Mouse (Mus musculus) forebrain, embryonic 12.5 days (tissue): ENCODE results near the gene Pla2r1. TPM values are rescaled to one million over a fixed set of nuclear protein-coding genes. Genes with fewer than 3 reads are reported as not detected.

ENCODE experiments used
- ATAC-seq: fragments of 200-750 bp; cut with Nextera tagmentation; 2 replicates; pipeline ENCODE4 v1.8.0; 2017; ENCODE audit warnings: moderate TSS enrichment; ENCODE audit not compliant: low FRiP score
- H3K27ac ChIP-seq: fragments of 300-500 bp; sonication (generic); 2 replicates; pipeline ENCODE4 v1.5.1; 2016; ENCODE audit warnings: mild to moderate bottlenecking
- H3K27me3 ChIP-seq: fragments of 300-500 bp; sonication (generic); 2 replicates; pipeline ENCODE4 v1.6.1; 2016; ENCODE audit warnings: mild to moderate bottlenecking
- H3K36me3 ChIP-seq: fragments of 300-500 bp; sonication (generic); replicated peaks from 2 replicates; pipeline ENCODE4 v1.6.1; 2016; ENCODE audit warnings: mild to moderate bottlenecking
- H3K4me1 ChIP-seq: fragments of 300-500 bp; sonication (generic); 2 replicates; pipeline ENCODE4 v1.6.1; 2016
- H3K4me2 ChIP-seq: fragments of 300-500 bp; sonication (generic); 2 replicates; pipeline ENCODE4 v1.6.1; 2016; ENCODE audit warnings: mild to moderate bottlenecking, moderate library complexity
- H3K4me3 ChIP-seq: fragments of 300-500 bp; sonication (generic); replicated peaks from 2 replicates; pipeline ENCODE4 v1.5.1; 2016; ENCODE audit warnings: mild to moderate bottlenecking
- H3K9ac ChIP-seq: fragments of 300-500 bp; sonication (generic); 2 replicates; pipeline ENCODE4 v1.6.1; 2016; ENCODE audit warnings: mild to moderate bottlenecking
- H3K9me3 ChIP-seq: fragments of 300-500 bp; sonication (generic); 2 replicates; pipeline ENCODE4 v1.6.1; 2016
- WGBS: fragments of 180-500 bp; shearing (Covaris S2); methylation state at CpG from one replicate; pipeline ENCODE4 v1.1.7; 2016; 5-methylcytosine and 5-hydroxymethylcytosine counted together
- polyA plus RNA-seq: library from polyadenylated mRNA; unstranded; fragments of >200 nt; fragmentation: Nextera tagmentation; extraction: Ambion mirVana; gene quantifications from 2 replicates; pipeline ENCODE4 v1.2.1, GENCODE M21; 2016

Pla2r1 gene
- polyA plus RNA-seq, 1 experiment from 2014 or later = 0.83 TPM

GRCm38 (mm10) chr2:60540346-60540745, 12.8 kb downstream of the Pla2r1 start:
- Histone ChIP-seq H3K4me1 (peaks cover 4% of the 10 kb centered on the region; the same call in 1 of the 2 replicates), H3K27ac (no peak overlapping the region), H3K4me3 (no peak overlapping the region), H3K4me2 (no peak overlapping the region), H3K9me3 (no peaks in the 10 kb centered on the region), H3K27me3 (no peaks in the 10 kb centered on the region), H3K9ac (no peak overlapping the region), H3K36me3 (no peaks in the 10 kb centered on the region)
- ATAC-seq = no peak
- 94% methylated on average over 8 of the region's 8 CpGs for WGBS

GRCm38 (mm10) chr2:60538710-60539109, 14.4 kb downstream of the Pla2r1 start:
- no peak for ATAC-seq
- WGBS = 73% methylated on average over 5 of the region's 5 CpGs

GRCm38 (mm10) chr2:60538274-60538673, 14.8 kb downstream of the Pla2r1 start:
- H3K27ac ChIP-seq = no peak overlapping the region
- no peaks in the 10 kb centered on the region for H3K36me3 ChIP-seq
- no peaks in the 10 kb centered on the region for H3K4me1 ChIP-seq
- H3K4me3 ChIP-seq = no peak overlapping the region
- no peaks in the 10 kb centered on the region for H3K9me3 ChIP-seq
- H3K27me3 ChIP-seq = no peaks in the 10 kb centered on the region
- no peak overlapping the region for H3K9ac ChIP-seq
- no peak overlapping the region for H3K4me2 ChIP-seq
- WGBS = 84% methylated on average over 4 of the region's 4 CpGs
- no peak for ATAC-seq

More at GRCm38 (mm10) chr2:60538710-60539109, 14.4 kb downstream of the Pla2r1 start:
- no peaks in the 10 kb centered on the region for H3K9me3 ChIP-seq
- H3K9ac ChIP-seq = no peak overlapping the region
- H3K4me3 ChIP-seq = no peak overlapping the region
- H3K27ac ChIP-seq = no peak overlapping the region
- no peaks in the 10 kb centered on the region for H3K36me3 ChIP-seq
- H3K27me3 ChIP-seq = no peaks in the 10 kb centered on the region
- H3K4me2 ChIP-seq = no peak overlapping the region
- 0 out of 2 replicates have a peak, but pooled peaks cover under 1% of the 10 kb centered on the region for H3K4me1 ChIP-seq

GRCm38 (mm10) chr2:60534755-60535154, 18.4 kb downstream of the Pla2r1 start:
- H3K9ac ChIP-seq = no peak overlapping the region
- H3K27me3 ChIP-seq = no peaks in the 10 kb centered on the region
- no peaks in the 10 kb centered on the region for H3K9me3 ChIP-seq
- H3K36me3 ChIP-seq = no peaks in the 10 kb centered on the region
- no peak overlapping the region for H3K4me2 ChIP-seq
- ATAC-seq = no peak
- 79% methylated on average over 8 of the region's 8 CpGs for WGBS
- no peak overlapping the region for H3K27ac ChIP-seq
- no peak overlapping the region for H3K4me3 ChIP-seq
- no peaks in the 10 kb centered on the region for H3K4me1 ChIP-seq

- H3K9me3 ChIP-seq = no peaks in the 10 kb centered on the region
- no peak overlapping the region for H3K27ac ChIP-seq
- ATAC-seq = no peak
- no peak overlapping the region for H3K9ac ChIP-seq
- H3K4me1 ChIP-seq = no peaks in the 10 kb centered on the region
- H3K36me3 ChIP-seq = no peaks in the 10 kb centered on the region
- H3K27me3 ChIP-seq = no peaks in the 10 kb centered on the region
- no peak overlapping the region for H3K4me2 ChIP-seq
- 95% methylated on average over 3 of the region's 3 CpGs for WGBS
- no peak overlapping the region for H3K4me3 ChIP-seq
Measured at GRCm38 (mm10) chr2:60533026-60533425, 20.1 kb downstream of the Pla2r1 start.

- no peak overlapping the region for H3K4me3 ChIP-seq
- no peaks in the 10 kb centered on the region for H3K4me1 ChIP-seq
- H3K27ac ChIP-seq = no peak overlapping the region
- no peak overlapping the region for H3K9ac ChIP-seq
- H3K9me3 ChIP-seq = no peaks in the 10 kb centered on the region
- no peak overlapping the region for H3K4me2 ChIP-seq
- 71% methylated on average over 5 of the region's 5 CpGs for WGBS
- no peak for ATAC-seq
- H3K27me3 ChIP-seq = no peaks in the 10 kb centered on the region
- no peaks in the 10 kb centered on the region for H3K36me3 ChIP-seq
Measured at GRCm38 (mm10) chr2:60532495-60532894, 20.6 kb downstream of the Pla2r1 start.

- Histone ChIP-seq H3K4me1 (no peaks in the 10 kb centered on the region), H3K27me3 (no peaks in the 10 kb centered on the region), H3K4me3 (no peak overlapping the region), H3K27ac (no peak overlapping the region), H3K4me2 (no peak overlapping the region), H3K9ac (no peak overlapping the region), H3K9me3 (no peaks in the 10 kb centered on the region), H3K36me3 (no peaks in the 10 kb centered on the region)
- 70% methylated on average over 8 of the region's 8 CpGs for WGBS
- no peak for ATAC-seq
Measured at GRCm38 (mm10) chr2:60515817-60516216, 37.3 kb downstream of the Pla2r1 start.

- no peak overlapping the region for H3K9ac ChIP-seq
Measured at GRCm38 (mm10) chr2:60514863-60515262, 38.2 kb downstream of the Pla2r1 start.

GRCm38 (mm10) chr2:60510718-60511117, 42.4 kb downstream of the Pla2r1 start:
- no peaks in the 10 kb centered on the region for H3K4me1 ChIP-seq
- 93% methylated on average over 1 of the region's 1 CpGs for WGBS
- ATAC-seq = no peak
- no peak overlapping the region for H3K27ac ChIP-seq
- no peaks in the 10 kb centered on the region for H3K9me3 ChIP-seq
- no peak overlapping the region for H3K9ac ChIP-seq
- no peak overlapping the region for H3K4me3 ChIP-seq
- H3K36me3 ChIP-seq = no peaks in the 10 kb centered on the region
- H3K4me2 ChIP-seq = no peak overlapping the region
- H3K27me3 ChIP-seq = no peaks in the 10 kb centered on the region

More at GRCm38 (mm10) chr2:60514863-60515262, 38.2 kb downstream of the Pla2r1 start:
- no peak overlapping the region for H3K4me3 ChIP-seq
- no peaks in the 10 kb centered on the region for H3K27me3 ChIP-seq
- H3K4me1 ChIP-seq = no peaks in the 10 kb centered on the region
- no peak overlapping the region for H3K4me2 ChIP-seq
- WGBS = 75% methylated on average over 4 of the region's 4 CpGs
- ATAC-seq = no peak
- no peaks in the 10 kb centered on the region for H3K36me3 ChIP-seq
- H3K9me3 ChIP-seq = no peaks in the 10 kb centered on the region
- no peak overlapping the region for H3K27ac ChIP-seq

- Histone ChIP-seq H3K27ac (no peak overlapping the region), H3K9ac (no peak overlapping the region), H3K27me3 (no peaks in the 10 kb centered on the region), H3K4me3 (no peak overlapping the region), H3K9me3 (no peaks in the 10 kb centered on the region), H3K4me1 (no peaks in the 10 kb centered on the region), H3K36me3 (no peaks in the 10 kb centered on the region), H3K4me2 (no peak overlapping the region)
- no peak for ATAC-seq
- WGBS = 64% methylated on average over 2 of the region's 2 CpGs
Measured at GRCm38 (mm10) chr2:60505145-60505544, 48.0 kb downstream of the Pla2r1 start.

GRCm38 (mm10) chr2:60504718-60505117, 48.4 kb downstream of the Pla2r1 start:
- ATAC-seq = no peak
- Histone ChIP-seq H3K4me3 (no peak overlapping the region), H3K36me3 (no peaks in the 10 kb centered on the region), H3K9ac (no peak overlapping the region), H3K27me3 (no peaks in the 10 kb centered on the region), H3K9me3 (no peaks in the 10 kb centered on the region), H3K4me1 (no peaks in the 10 kb centered on the region), H3K27ac (no peak overlapping the region), H3K4me2 (no peak overlapping the region)
- 69% methylated on average over 2 of the region's 2 CpGs for WGBS

- Histone ChIP-seq H3K27ac (no peak overlapping the region), H3K9me3 (no peaks in the 10 kb centered on the region), H3K4me1 (no peaks in the 10 kb centered on the region), H3K27me3 (no peaks in the 10 kb centered on the region), H3K4me3 (no peak overlapping the region), H3K36me3 (no peaks in the 10 kb centered on the region), H3K4me2 (no peak overlapping the region), H3K9ac (no peak overlapping the region)
- ATAC-seq = no peak
- WGBS = 84% methylated on average over 4 of the region's 4 CpGs
Measured at GRCm38 (mm10) chr2:60503991-60504390, 49.1 kb downstream of the Pla2r1 start.

- H3K4me2 ChIP-seq = no peak overlapping the region
- H3K4me3 ChIP-seq = no peak overlapping the region
- no peaks in the 10 kb centered on the region for H3K27me3 ChIP-seq
- H3K27ac ChIP-seq = no peak overlapping the region
- no peaks in the 10 kb centered on the region for H3K4me1 ChIP-seq
- 91% methylated on average over 1 of the region's 1 CpGs for WGBS
- H3K9me3 ChIP-seq = no peaks in the 10 kb centered on the region
- H3K36me3 ChIP-seq = no peaks in the 10 kb centered on the region
- no peak for ATAC-seq
- H3K9ac ChIP-seq = no peak overlapping the region
Measured at GRCm38 (mm10) chr2:60500583-60501116, 52.5 kb downstream of the Pla2r1 start.
